Mouse (Mus musculus): ENCODE measurements around the gene Poc5.

The Poc5 gene

GRCm38 (mm10) chr13:96388042-96388888 lies at the start of gene Poc5:
TSS of gene Poc5 (plus strand) at chr13:96388294.
- DNase-seq = peak; percentile 100

GRCm38 (mm10) chr13:96341461-96341860 lies 46.6 kb upstream of the Poc5 start:
- no peak for DNase-seq

- no peak for DNase-seq
Measured at GRCm38 (mm10) chr13:96344778-96345177, 43.3 kb upstream of the Poc5 start.

GRCm38 (mm10) chr13:96346581-96346980 lies 41.5 kb upstream of the Poc5 start:
- no peak for DNase-seq

DNA sequence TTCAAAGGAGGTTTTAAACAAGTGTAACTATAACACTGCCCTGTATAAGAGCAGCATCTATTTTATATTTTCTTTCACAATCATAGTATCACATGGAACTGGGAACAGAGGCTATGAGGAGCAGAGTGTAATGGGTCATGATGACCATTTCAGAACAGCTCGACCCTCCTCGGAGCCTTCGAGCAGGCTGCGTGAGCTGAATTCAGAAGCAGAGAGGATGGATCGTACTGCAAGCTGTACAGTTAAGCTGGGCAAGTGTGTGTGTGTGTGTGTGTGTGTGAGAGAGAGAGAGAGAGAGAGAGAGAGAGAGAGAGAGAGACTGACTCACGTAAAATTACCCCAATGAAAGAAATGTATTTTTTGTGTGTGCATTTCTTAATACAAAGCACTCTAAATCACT lies 37.9 kb upstream of the Poc5 start:
- no peak for DNase-seq

DNA sequence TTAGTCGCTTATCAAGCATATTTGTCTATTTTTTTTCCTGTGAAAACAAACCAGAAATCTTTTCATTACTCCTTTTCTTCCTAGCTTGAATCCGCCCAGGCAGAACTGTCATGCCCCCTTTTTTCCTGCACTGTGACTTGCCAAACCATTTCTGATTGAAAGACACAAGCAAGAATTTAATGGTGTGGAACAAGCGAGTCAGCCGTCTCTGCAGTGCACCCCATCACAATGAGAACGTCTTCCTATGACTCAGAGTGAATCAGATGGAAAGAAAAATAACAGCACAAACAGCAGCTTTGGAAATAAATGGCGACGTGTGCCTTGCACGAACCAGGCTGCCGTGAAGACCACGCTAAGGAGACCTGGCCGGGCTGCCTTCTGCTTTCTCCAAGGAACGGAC lies 36.8 kb upstream of the Poc5 start:
- no peak for DNase-seq

DNA sequence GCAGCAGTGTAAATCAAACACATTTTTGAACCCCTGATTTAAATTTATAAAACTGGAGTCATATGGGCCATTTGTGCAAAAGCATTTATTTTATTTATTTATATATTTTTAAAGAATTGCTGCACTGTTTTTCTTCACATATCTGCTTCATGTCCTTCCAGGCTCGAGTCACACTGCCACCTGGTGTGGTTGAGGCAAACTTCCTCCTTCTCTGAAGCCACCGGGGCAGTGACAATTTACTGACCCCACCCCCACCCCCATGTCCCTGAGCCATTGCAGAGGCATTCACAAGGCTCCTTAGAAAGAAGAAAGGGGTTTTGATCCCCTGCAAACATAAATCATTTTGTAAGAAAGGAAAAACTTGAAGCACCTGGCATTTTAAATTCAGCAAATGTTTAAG lies 12.6 kb upstream of the Poc5 start:
- DNase-seq = no peak

DNA sequence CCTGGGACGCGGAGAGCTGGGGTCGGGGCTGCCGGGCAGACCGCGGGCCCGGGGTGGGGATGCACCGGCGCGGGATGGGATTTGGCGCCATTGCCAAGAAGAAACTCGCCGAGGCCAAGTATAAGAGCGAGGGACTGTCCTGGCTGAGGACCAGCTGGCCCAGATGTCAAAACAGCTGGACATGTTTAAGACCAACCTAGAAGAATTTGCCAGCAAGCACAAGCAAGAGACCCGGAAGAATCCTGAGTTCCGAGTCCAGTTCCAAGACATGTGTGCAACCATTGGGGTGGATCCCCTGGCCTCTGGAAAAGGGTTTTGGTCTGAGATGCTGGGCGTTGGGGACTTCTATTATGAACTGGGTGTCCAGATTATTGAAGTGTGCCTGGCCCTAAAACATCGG lies 11.2 kb upstream of the Poc5 start:
- DNase-seq = no peak

DNA sequence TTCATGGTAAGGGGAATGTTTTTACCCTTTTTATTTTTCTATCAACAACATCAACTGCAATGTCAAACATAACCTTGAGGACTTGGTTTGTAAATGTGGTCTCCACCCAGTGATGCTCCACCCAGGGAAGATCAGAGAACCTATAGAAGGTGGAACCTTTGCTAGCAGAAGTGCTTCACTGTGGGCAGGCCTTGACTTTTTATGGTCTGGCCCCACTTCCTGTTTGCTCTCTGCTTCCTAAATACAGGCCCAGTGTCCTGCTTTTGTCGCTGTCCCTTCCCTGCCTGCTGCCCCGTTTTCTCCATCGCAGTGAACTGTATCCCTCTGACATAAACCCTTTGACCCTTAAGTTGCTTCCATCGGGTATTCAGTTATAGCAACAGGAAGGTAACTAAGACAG lies 10.2 kb upstream of the Poc5 start:
- no peak for DNase-seq

DNA sequence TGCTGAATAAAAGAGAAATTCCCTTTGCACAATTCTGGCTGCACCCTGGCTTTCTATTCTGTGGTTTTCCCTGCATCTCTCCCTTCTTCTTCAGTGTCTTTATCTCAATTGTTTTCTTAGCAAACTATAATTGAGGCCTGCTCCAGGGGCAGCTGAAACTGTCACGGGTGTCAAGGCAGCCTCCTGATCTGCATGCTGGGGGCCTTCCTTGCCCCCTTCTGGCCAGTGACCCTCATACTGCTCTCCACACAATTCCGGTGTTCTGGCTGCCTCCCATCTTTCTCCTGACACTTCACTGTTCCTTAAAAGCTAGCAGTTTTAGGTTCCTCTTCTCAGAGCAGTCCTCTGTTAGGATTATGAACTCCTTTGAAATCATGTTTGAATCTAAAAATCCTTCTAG lies 1.2 kb downstream of the Poc5 start:
- DNase-seq = no peak

DNA sequence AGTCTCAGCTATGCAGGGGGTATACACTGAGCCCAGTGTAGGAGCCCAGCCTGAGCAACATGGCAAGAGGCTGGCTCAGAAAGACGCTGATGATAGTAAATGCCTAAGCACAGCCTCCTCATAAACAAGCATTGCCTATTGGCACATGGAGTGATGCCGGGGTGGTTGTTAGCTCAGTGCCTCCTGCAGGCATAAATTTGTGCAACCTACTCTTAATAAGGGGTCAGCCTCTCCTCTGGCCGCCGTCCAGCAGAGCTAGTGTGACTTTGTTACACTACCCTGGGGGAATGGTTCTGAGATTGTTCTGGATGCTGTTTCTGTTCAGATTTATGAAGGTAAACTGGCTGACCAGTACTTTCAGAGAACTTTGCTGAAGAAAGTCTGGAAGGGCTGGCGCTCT lies 13.2 kb downstream of the Poc5 start:
- peak; percentile 53 for DNase-seq

DNA sequence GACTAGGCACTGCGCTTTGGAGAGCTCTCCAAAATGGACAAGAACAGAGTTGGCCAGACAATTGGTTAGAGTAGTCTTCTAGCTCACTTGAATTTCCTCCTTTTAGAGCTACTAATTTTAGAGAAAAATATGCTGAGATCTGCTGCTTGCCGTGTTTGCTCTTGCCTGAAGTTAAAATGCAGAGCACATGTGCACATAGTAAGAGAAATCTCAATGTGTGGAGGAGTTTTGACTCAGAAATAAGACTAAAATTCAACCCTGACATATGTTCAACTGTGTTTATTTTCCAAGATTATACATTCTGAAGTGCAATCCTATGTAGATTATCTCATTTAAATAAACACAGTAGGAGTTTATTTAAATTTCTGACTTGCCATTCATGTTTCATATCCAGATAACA lies 17.4 kb downstream of the Poc5 start:
- DNase-seq = no peak

DNA sequence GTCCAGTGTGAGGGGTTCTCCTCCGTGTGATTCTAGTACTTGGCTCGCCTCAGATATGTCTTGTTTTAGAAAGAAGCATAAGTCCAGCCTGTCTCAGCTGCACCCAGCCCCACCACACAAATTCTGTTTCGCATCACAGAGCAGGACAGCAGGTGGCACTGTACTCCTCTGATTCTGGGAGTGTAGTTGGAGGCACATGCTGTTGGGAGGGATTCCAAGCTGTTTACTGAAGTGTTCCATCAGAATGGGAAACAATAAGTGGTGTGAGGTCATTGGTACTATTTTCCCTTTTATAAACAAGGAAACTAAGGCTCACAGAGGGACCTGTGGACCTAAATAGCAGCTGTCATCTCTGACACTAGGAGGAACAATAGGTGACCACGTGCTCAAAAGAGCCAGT lies 18.9 kb downstream of the Poc5 start:
- DNase-seq = peak; percentile 28

DNA sequence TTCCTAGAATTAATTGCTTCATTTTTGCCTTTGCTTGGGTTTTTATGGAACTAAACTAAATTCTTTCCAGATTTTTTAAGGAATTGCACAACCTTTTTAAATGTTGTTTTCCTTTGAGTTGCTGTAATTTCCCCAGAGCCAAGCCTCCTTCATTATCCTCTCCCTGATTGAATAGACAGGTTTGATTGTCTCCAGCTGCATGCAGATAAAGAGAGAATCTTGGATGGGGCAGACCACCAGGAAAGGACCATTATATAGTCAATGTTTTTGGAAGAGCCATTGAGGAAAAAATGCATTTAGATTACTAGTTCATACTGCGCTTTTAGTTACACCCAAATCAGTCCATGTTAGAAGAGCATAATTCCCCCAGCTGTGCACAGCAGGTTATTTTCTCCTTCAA lies 20.7 kb downstream of the Poc5 start:
- DNase-seq = no peak

DNA sequence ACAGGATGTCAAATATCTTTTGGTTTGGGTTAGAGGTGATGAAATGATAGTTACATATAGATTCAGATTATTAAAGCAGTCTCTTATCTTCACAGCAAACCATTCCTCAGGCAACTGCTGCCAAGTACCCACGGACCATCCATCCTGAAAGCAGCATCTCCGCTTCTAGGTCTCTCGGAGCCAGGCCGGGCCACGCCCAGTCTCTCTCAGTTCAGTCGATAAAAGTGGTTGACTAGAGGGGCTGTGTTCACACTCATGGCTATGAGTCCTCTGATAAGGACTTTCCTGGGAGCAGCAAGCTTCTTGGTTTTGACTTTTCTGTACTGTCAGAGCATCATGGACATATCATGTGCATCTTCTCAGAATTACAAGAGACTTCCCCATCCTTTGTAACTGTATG lies 26.3 kb downstream of the Poc5 start:
- no peak for DNase-seq

GRCm38 (mm10) chr13:96416380-96416779 lies 28.3 kb downstream of the Poc5 start:
- DNase-seq = no peak

GRCm38 (mm10) chr13:96417261-96417813 lies 29.2 kb downstream of the Poc5 start:
- no peak for DNase-seq

GRCm38 (mm10) chr13:96418487-96418886 lies 30.4 kb downstream of the Poc5 start:
- DNase-seq = no peak

- no peak for DNase-seq
Measured at GRCm38 (mm10) chr13:96421230-96421629, 33.1 kb downstream of the Poc5 start.

GRCm38 (mm10) chr13:96424496-96425274 lies 36.6 kb downstream of the Poc5 start:
- no peak for DNase-seq

DNA sequence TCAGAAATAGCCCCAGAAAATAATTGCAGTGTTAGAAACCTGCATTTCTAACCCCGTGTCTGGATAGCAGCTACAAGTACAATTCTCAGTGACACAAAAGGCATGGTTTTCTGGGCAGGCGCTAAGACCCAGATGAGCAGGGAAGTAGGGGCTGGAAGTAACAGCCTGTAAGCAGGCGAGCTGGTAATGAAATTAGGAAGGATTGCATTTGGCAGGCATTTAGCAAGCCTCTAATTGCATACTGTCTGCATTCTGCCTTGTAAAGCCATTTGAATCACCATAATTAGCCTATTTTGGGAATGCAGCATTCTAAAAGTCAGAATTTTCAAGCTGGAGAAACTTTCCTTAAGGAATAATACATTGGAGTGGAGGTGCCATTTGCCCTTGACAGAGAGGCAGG lies 38.0 kb downstream of the Poc5 start:
- DNase-seq = no peak

DNA sequence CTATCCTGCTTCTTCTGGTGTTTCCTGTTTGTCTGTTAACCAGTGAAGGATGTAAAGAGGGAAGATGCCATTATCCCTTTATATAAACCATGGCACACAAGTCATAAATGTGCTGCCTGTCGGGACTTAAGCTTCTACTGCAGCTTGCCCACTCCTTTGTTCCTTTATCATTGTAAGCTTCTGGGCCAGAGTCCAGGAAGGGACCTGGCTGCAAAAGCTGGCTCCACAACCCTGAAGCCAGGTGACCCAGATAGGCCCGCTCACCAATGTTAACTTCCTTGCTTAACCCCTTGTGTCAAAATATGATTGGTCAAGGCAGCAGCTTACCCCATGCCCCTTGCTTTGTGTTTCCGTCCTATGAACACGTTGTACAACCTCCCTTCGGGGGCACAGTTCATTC lies 40.4 kb downstream of the Poc5 start:
- DNase-seq = no peak

DNA sequence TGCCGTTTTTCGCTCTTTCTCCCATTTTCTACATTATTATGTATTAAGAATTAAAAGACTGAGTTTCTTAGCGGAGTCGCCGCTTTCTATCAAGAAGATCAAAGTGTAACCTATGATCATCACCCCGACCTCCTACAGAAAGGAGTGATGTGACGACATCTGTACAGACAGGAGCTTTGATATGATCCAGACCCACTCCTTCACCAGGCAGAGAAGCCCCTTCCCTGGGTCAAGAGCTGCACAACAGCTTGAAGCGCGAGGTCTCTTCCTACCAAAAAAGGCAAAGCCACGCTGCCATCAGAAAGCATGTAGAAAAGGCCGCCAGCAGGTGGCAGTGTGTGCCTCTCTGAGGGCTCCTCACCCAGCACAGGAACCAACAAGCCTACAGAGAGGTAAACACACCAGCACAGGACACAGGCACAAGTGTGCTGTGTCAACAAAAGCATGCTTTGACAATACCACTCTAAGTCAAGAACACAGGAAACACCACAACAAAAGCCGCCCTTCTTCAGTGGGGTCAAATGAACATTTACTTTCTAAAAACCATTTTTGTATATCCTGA lies 43.6 kb downstream of the Poc5 start:
- peak; percentile 91 for DNase-seq

GRCm38 (mm10) chr13:96432376-96432811 lies 44.3 kb downstream of the Poc5 start:
- peak; percentile 69 for DNase-seq

Measured in kidney, adult 18-20 months (tissue).